Comparison of ENCODE assay signal across 11 mouse cellular contexts in the genomic region with DNA sequence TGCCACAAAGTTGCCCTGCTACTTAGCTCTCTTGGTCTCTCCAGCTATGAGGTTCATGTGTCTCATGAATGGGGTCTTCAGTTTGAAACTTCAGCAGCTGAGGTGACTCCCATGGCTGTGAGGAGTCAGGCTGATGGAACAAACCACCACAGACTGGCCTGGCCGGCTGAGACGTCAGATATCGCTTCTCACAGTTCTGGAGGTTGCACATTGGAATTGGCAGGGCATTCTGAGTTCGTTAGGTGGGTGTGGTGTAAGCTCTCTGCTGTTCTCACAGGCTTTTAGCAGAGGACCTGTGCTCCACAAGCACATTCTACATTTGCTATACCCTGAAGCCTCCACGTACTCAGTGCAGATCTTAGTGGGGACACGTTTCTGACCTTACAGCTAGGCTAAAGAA.
A peak's percentile ranks its signal among the peaks of the same experiment; 100 is the strongest.
DNase-seq lines count a peak whose midpoint lies in the region; ATAC-seq lines count a peak whose summit lies in the region.
"Had no signal": no experiment of that assay in that cellular context is flagged by ENCODE, and none has a peak within 500 bp of the region (broad histone marks: within the 10 kb centered on the region; RNA-seq: fewer than 3 reads in every experiment).

No protein-coding gene starts in this region.

- no peaks in the 10 kb centered on the region for H3K27me3 ChIP-seq in heart, embryonic 15.5 days
- no peaks in the 10 kb centered on the region for H3K27me3 ChIP-seq in midbrain, embryonic 15.5 days (replicated peaks)
- H3K27me3 ChIP-seq: megakaryocyte, embryonic 14.5 days; Patski had no signal

- H3K9me3 ChIP-seq in heart, embryonic 15.5 days (replicated peaks): no peaks in the 10 kb centered on the region
- no peaks in the 10 kb centered on the region for H3K9me3 ChIP-seq in midbrain, embryonic 15.5 days
- H3K9me3 ChIP-seq: megakaryocyte, embryonic 14.5 days had no signal

- WGBS in heart, embryonic 15.5 days: 15% methylated on average over 6 of the region's 6 CpGs
- WGBS in midbrain, embryonic 15.5 days: 63% methylated on average over 6 of the region's 6 CpGs

- peak; percentile 57 to 61 for DNase-seq in heart, adult 18-20 months
- no peak for DNase-seq in heart, adult 8-10 months (ENCODE audit: low spot score)
- DNase-seq in adipocyte (ENCODE audit: low spot score): peak; percentile 47
- no peak for DNase-seq in left cerebral cortex, adult 8-10 months (ENCODE audit: low spot score in 2 of 2)
- DNase-seq in kidney, postnatal 14 days: no peak
- DNase-seq: layer of hippocampus, adult 9-11 months had no signal

- ATAC-seq in heart, embryonic 15.5 days (replicated peaks; ENCODE audit: insufficient number of reproducible peaks, insufficient read depth, low FRiP score, low read depth): no peak
- ATAC-seq in megakaryocyte progenitor cell, adult 5-6 weeks (replicated peaks; ENCODE audit: poor library complexity): peak; percentile 60
- ATAC-seq in midbrain, embryonic 15.5 days (replicated peaks): no peak
- ATAC-seq: Patski had no signal

- peak overlapping the region; percentile 71 for H3K27ac ChIP-seq in heart, embryonic 15.5 days
- H3K27ac ChIP-seq in midbrain, embryonic 15.5 days: no peak overlapping the region

- H3K4me3 ChIP-seq in heart, embryonic 15.5 days: no peak overlapping the region
- no peak overlapping the region for H3K4me3 ChIP-seq in midbrain, embryonic 15.5 days
- H3K4me3 ChIP-seq: megakaryocyte, embryonic 14.5 days had no signal

- H3K4me2 ChIP-seq in heart, embryonic 15.5 days: 0 out of 2 replicates have a peak overlapping the region, but pooled peaks have one; percentile 5
- H3K4me2 ChIP-seq in midbrain, embryonic 15.5 days: no peak overlapping the region

- no peaks in the 10 kb centered on the region for H3K36me3 ChIP-seq in heart, embryonic 15.5 days
- no peaks in the 10 kb centered on the region for H3K36me3 ChIP-seq in midbrain, embryonic 15.5 days (replicated peaks)

- peaks cover 81% of the 10 kb centered on the region for H3K4me1 ChIP-seq in heart, embryonic 15.5 days (replicated peaks)
- no peaks in the 10 kb centered on the region; the same call in 1 of the 2 replicates for H3K4me1 ChIP-seq in midbrain, embryonic 15.5 days

- no peak overlapping the region for H3K9ac ChIP-seq in heart, embryonic 15.5 days
- H3K9ac ChIP-seq in midbrain, embryonic 15.5 days: no peak overlapping the region

Comparison
In these comparisons a context has a peak if more than half of its experiments do, and no peak if none do; other contexts are left out.
1. DNase-seq: peak in heart, adult 18-20 months (2 of 2) and adipocyte (single experiment); none in heart, adult 8-10 months (single experiment), left cerebral cortex, adult 8-10 months (0 of 2) and kidney, postnatal 14 days (single experiment).